Mouse (Mus musculus): ENCODE results near the gene Usf2. TPM values are rescaled to one million over a fixed set of nuclear protein-coding genes. Genes with fewer than 3 reads are reported as not detected.
A peak's percentile ranks its signal among the peaks of the same experiment; 100 is the strongest.
"Not testable (repeated sequence)": the region's sequence is repeated elsewhere in the genome, so short reads cannot be mapped to it uniquely, and the experiment has no call there.

The Usf2 gene
- polyA plus RNA-seq, 1 experiment from 2014 or later: 22.7 TPM

GRCm38 (mm10) chr7:30944706-30945105, 11.9 kb downstream of the Usf2 start:
- peaks cover 25% of the 10 kb centered on the region for H3K36me3 ChIP-seq (ENCODE audit: control insufficient read depth, insufficient read depth, low read length)
- H3K9ac ChIP-seq (ENCODE audit: low read length); H3K9me3 ChIP-seq (ENCODE audit: control insufficient read depth, low read length); H3K27ac ChIP-seq (ENCODE audit: low read depth); H3K4me2 ChIP-seq (ENCODE audit: low read length); H3K4me3 ChIP-seq (ENCODE audit: low read depth, low read length); ATAC-seq (replicated peaks; ENCODE audit: low FRiP score, low TSS enrichment, low read depth); DNase-seq (ENCODE audit: low spot score); H3K27me3 ChIP-seq (replicated peaks; ENCODE audit: control insufficient read depth, insufficient read depth, low read length); H3K4me1 ChIP-seq (replicated peaks; ENCODE audit: control insufficient read depth, insufficient read depth, low read length): not testable (repeated sequence)
- 54% methylated on average over 2 of the region's 2 CpGs for WGBS

- Histone ChIP-seq H3K4me2 (ENCODE audit: low read length) (no peak within 1 kb of the TSS), H3K4me3 (ENCODE audit: low read depth, low read length) (no peak within 1 kb of the TSS), H3K36me3 (ENCODE audit: control insufficient read depth, insufficient read depth, low read length) (peaks cover 19% of the 10 kb centered on the region), H3K4me1 (replicated peaks; ENCODE audit: control insufficient read depth, insufficient read depth, low read length) (no peaks in the 10 kb centered on the region), H3K27ac (ENCODE audit: low read depth) (no peak within 1 kb of the TSS), H3K27me3 (replicated peaks; ENCODE audit: control insufficient read depth, insufficient read depth, low read length) (no peaks in the 10 kb centered on the region), H3K9me3 (ENCODE audit: control insufficient read depth, low read length) (no peaks in the 10 kb centered on the region), H3K9ac (ENCODE audit: low read length) (no peak within 1 kb of the TSS)
- WGBS: 72% methylated on average over 9 of the region's 9 CpGs
- DNase-seq (ENCODE audit: low spot score) (no peak), ATAC-seq (replicated peaks; ENCODE audit: low FRiP score, low TSS enrichment, low read depth) (0 out of 2 replicates have a peak, but pooled peaks have one; percentile 21)
Measured at GRCm38 (mm10) chr7:30943909-30944635, 12.5 kb downstream of the Usf2 start, which contains the start of gene Hamp. Hamp (minus strand) TSS chr7:30944032.

- not testable (repeated sequence) for H3K27ac ChIP-seq (ENCODE audit: low read depth); H3K9me3 ChIP-seq (ENCODE audit: control insufficient read depth, low read length); H3K4me2 ChIP-seq (ENCODE audit: low read length); DNase-seq (ENCODE audit: low spot score); H3K27me3 ChIP-seq (replicated peaks; ENCODE audit: control insufficient read depth, insufficient read depth, low read length); H3K4me1 ChIP-seq (replicated peaks; ENCODE audit: control insufficient read depth, insufficient read depth, low read length); H3K4me3 ChIP-seq (ENCODE audit: low read depth, low read length); H3K9ac ChIP-seq (ENCODE audit: low read length); ATAC-seq (replicated peaks; ENCODE audit: low FRiP score, low TSS enrichment, low read depth)
- peaks cover 12% of the 10 kb centered on the region; the same call in 1 of the 2 replicates for H3K36me3 ChIP-seq (ENCODE audit: control insufficient read depth, insufficient read depth, low read length)
- 48% methylated on average over 3 of the region's 3 CpGs for WGBS
Measured at GRCm38 (mm10) chr7:30942365-30942764, 14.2 kb downstream of the Usf2 start.

- not testable (repeated sequence) for H3K27me3 ChIP-seq (replicated peaks; ENCODE audit: control insufficient read depth, insufficient read depth, low read length); H3K9ac ChIP-seq (ENCODE audit: low read length); H3K9me3 ChIP-seq (ENCODE audit: control insufficient read depth, low read length); H3K4me2 ChIP-seq (ENCODE audit: low read length); DNase-seq (ENCODE audit: low spot score); H3K27ac ChIP-seq (ENCODE audit: low read depth); ATAC-seq (replicated peaks; ENCODE audit: low FRiP score, low TSS enrichment, low read depth); H3K4me1 ChIP-seq (replicated peaks; ENCODE audit: control insufficient read depth, insufficient read depth, low read length); H3K36me3 ChIP-seq (ENCODE audit: control insufficient read depth, insufficient read depth, low read length); H3K4me3 ChIP-seq (ENCODE audit: low read depth, low read length)
- WGBS: 83% methylated on average over 1 of the region's 1 CpGs
Measured at GRCm38 (mm10) chr7:30940070-30940469, 16.5 kb downstream of the Usf2 start.

- not testable (repeated sequence) for H3K4me2 ChIP-seq (ENCODE audit: low read length); H3K36me3 ChIP-seq (ENCODE audit: control insufficient read depth, insufficient read depth, low read length); H3K27ac ChIP-seq (ENCODE audit: low read depth); DNase-seq (ENCODE audit: low spot score); ATAC-seq (replicated peaks; ENCODE audit: low FRiP score, low TSS enrichment, low read depth); H3K9ac ChIP-seq (ENCODE audit: low read length); H3K27me3 ChIP-seq (replicated peaks; ENCODE audit: control insufficient read depth, insufficient read depth, low read length); H3K9me3 ChIP-seq (ENCODE audit: control insufficient read depth, low read length); H3K4me3 ChIP-seq (ENCODE audit: low read depth, low read length); H3K4me1 ChIP-seq (replicated peaks; ENCODE audit: control insufficient read depth, insufficient read depth, low read length)
- 67% methylated on average over 6 of the region's 6 CpGs for WGBS
Measured at GRCm38 (mm10) chr7:30935422-30936099, 21.0 kb downstream of the Usf2 start.

GRCm38 (mm10) chr7:30924581-30924980, 32.0 kb downstream of the Usf2 start, which contains the start of gene Hamp2:
Hamp2 (minus strand) TSS chr7:30924681.
- H3K9ac ChIP-seq (ENCODE audit: low read length); H3K27me3 ChIP-seq (replicated peaks; ENCODE audit: control insufficient read depth, insufficient read depth, low read length); H3K9me3 ChIP-seq (ENCODE audit: control insufficient read depth, low read length); ATAC-seq (replicated peaks; ENCODE audit: low FRiP score, low TSS enrichment, low read depth); DNase-seq (ENCODE audit: low spot score); H3K4me3 ChIP-seq (ENCODE audit: low read depth, low read length); H3K4me2 ChIP-seq (ENCODE audit: low read length); H3K27ac ChIP-seq (ENCODE audit: low read depth); H3K36me3 ChIP-seq (ENCODE audit: control insufficient read depth, insufficient read depth, low read length); H3K4me1 ChIP-seq (replicated peaks; ENCODE audit: control insufficient read depth, insufficient read depth, low read length): not testable (repeated sequence)
- 67% methylated on average over 2 of the region's 2 CpGs for WGBS

GRCm38 (mm10) chr7:30924071-30924470, 32.5 kb downstream of the Usf2 start:
- H3K4me2 ChIP-seq (ENCODE audit: low read length): no peak overlapping the region
- H3K4me3 ChIP-seq (ENCODE audit: low read depth, low read length): no peak overlapping the region
- DNase-seq (ENCODE audit: low spot score): no peak
- H3K27me3 ChIP-seq (replicated peaks; ENCODE audit: control insufficient read depth, insufficient read depth, low read length): no peaks in the 10 kb centered on the region
- no peaks in the 10 kb centered on the region for H3K9me3 ChIP-seq (ENCODE audit: control insufficient read depth, low read length)
- no peaks in the 10 kb centered on the region for H3K36me3 ChIP-seq (ENCODE audit: control insufficient read depth, insufficient read depth, low read length)
- H3K4me1 ChIP-seq (replicated peaks; ENCODE audit: control insufficient read depth, insufficient read depth, low read length): no peaks in the 10 kb centered on the region
- H3K27ac ChIP-seq (ENCODE audit: low read depth): no peak overlapping the region
- H3K9ac ChIP-seq (ENCODE audit: low read length): no peak overlapping the region
- WGBS: 63% methylated on average over 3 of the region's 3 CpGs
- no peak for ATAC-seq (replicated peaks; ENCODE audit: low FRiP score, low TSS enrichment, low read depth)

GRCm38 (mm10) chr7:30922490-30922889, 34.1 kb downstream of the Usf2 start:
- H3K4me1 ChIP-seq (replicated peaks; ENCODE audit: control insufficient read depth, insufficient read depth, low read length); DNase-seq (ENCODE audit: low spot score); H3K9me3 ChIP-seq (ENCODE audit: control insufficient read depth, low read length); ATAC-seq (replicated peaks; ENCODE audit: low FRiP score, low TSS enrichment, low read depth); H3K27ac ChIP-seq (ENCODE audit: low read depth); H3K27me3 ChIP-seq (replicated peaks; ENCODE audit: control insufficient read depth, insufficient read depth, low read length); H3K9ac ChIP-seq (ENCODE audit: low read length); H3K4me2 ChIP-seq (ENCODE audit: low read length); H3K36me3 ChIP-seq (ENCODE audit: control insufficient read depth, insufficient read depth, low read length); H3K4me3 ChIP-seq (ENCODE audit: low read depth, low read length): not testable (repeated sequence)
- 31% methylated on average over 3 of the region's 3 CpGs for WGBS
